Mouse (Mus musculus) ES-E14 (cell line): ENCODE data around the gene Znrf2.

Experiments
- MAFK ChIP-seq: IDR thresholded peaks from 2 replicates; pipeline ENCODE4 v1.6.1; 2014; ENCODE audit warnings: mild to moderate bottlenecking, low read depth, low read length, inconsistent platforms; ENCODE audit not compliant: insufficient read depth
- ZC3H11A ChIP-seq: IDR thresholded peaks from 2 replicates; pipeline ENCODE4 v1.6.1; 2012; ENCODE audit warnings: low read depth, mild to moderate bottlenecking, inconsistent platforms, low read length, borderline replicate concordance
- ZNF384 ChIP-seq: IDR thresholded peaks from 2 replicates; pipeline ENCODE4 v1.6.1; 2012; ENCODE audit warnings: low read depth, low read length, inconsistent platforms

DNA sequence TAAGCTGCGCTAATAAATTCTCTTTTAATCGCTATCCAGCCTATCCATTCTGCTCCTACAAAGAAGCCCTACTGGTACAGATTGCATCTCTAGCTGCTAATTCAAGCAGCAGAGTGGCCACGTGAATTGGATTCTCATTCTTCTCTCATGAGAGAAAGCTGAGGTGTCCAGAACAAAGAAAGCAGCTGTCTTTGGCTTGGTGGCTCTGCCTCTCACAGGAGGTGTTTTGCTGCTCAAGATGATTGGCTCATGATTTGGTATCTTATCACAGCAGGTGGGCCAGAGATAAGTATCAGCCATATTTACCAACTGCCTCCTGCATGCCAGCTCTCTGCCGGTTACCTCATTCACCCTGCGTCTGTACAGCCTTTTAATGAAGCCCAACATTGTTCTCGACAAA, 34.8 kb upstream of the Znrf2 start:
- no peak for TF ChIP-seq ZNF384
- no peak for TF ChIP-seq MAFK
- TF ChIP-seq ZC3H11A: no peak
